Mouse (Mus musculus): Measurements from ENCODE around the gene Pde3a.

GRCm38 (mm10) chr6:141399411-141399810 is 150.3 kb downstream of the Pde3a start:
- TF ChIP-seq CTCF (IDR thresholded peaks at IDR 0.05; ENCODE audit: borderline replicate concordance, insufficient read depth, low read length): no peak
- no peak for TF ChIP-seq POLR2A (IDR thresholded peaks at IDR 0.05; ENCODE audit: low read depth, low read length)

All from embryonic fibroblast, embryonic 13.5 days (primary cell).